Mouse (Mus musculus) thymus, postnatal 4 days (tissue): ENCODE measurements at regions not wholly inside any gene's neighbourhood (a gene's known extent, or its start where the extent isn't known, plus 50 kb on each side); places are given as distances from the start of the nearest gene placed in this dataset.
"Not testable (repeated sequence)": the region's sequence is repeated elsewhere in the genome, so short reads cannot be mapped to it uniquely, and the experiment has no call there.

Experiments used
- DNase-seq: peaks from one replicate; pipeline ENCODE4 v3.0.0; 2021

GRCm38 (mm10) chr10:69046008-69046555, 105.2 kb upstream of the Rhobtb1 start:
- DNase-seq, result no peak

- DNase-seq, result no peak
Measured at GRCm38 (mm10) chr10:69078008-69078407, 73.2 kb upstream of the Rhobtb1 start.

- no peak for DNase-seq
Measured at GRCm38 (mm10) chr10:69086184-69086583, 65.0 kb upstream of the Rhobtb1 start.

GRCm38 (mm10) chr10:69091872-69092271, 59.4 kb upstream of the Rhobtb1 start:
- DNase-seq, result no peak

- DNase-seq, result no peak
Measured at GRCm38 (mm10) chr10:69100021-69100420, 51.2 kb upstream of the Rhobtb1 start.

- DNase-seq, result not testable (repeated sequence)
Measured at GRCm38 (mm10) chr10:69100742-69101141, 50.5 kb upstream of the Rhobtb1 start.
